Mouse (Mus musculus) ES-Bruce4 (cell line): ENCODE results near the gene Utp11. TPM values are rescaled to one million over a fixed set of nuclear protein-coding genes. Genes with fewer than 3 reads are reported as not detected.

Experiments used
- H3K27ac ChIP-seq: 2 replicates; pipeline ENCODE4 v1.5.1; 2012; ENCODE audit warnings: low read length, inconsistent platforms; ENCODE audit not compliant: insufficient read depth
- H3K27me3 ChIP-seq: 2 replicates; pipeline ENCODE4 v1.6.1; 2012; ENCODE audit warnings: mild to moderate bottlenecking, low read length, inconsistent platforms; ENCODE audit not compliant: control insufficient read depth, poor library complexity, insufficient read depth, severe bottlenecking
- H3K36me3 ChIP-seq: 2 replicates; pipeline ENCODE4 v1.6.1; 2012; ENCODE audit warnings: inconsistent platforms, mild to moderate bottlenecking, low read length, moderate library complexity; ENCODE audit not compliant: control insufficient read depth, poor library complexity, insufficient read depth, severe bottlenecking
- H3K4me1 ChIP-seq: one replicate; pipeline ENCODE4 v1.8.1; 2011; ENCODE audit warnings: low read length; ENCODE audit not compliant: control insufficient read depth, insufficient read depth
- H3K4me3 ChIP-seq: 2 replicates; pipeline ENCODE4 v1.5.1; 2011; ENCODE audit warnings: low read depth, mild to moderate bottlenecking, low read length
- H3K9ac ChIP-seq: 2 replicates; pipeline ENCODE4 v1.6.1; 2012; ENCODE audit warnings: low read depth, mild to moderate bottlenecking, inconsistent platforms; ENCODE audit not compliant: poor library complexity, severe bottlenecking
- H3K9me3 ChIP-seq: replicated peaks from 2 replicates; pipeline ENCODE4 v1.6.1; 2012; ENCODE audit warnings: mild to moderate bottlenecking, low read length, inconsistent platforms; ENCODE audit not compliant: control insufficient read depth, poor library complexity, insufficient read depth, severe bottlenecking
- CTCF ChIP-seq: IDR thresholded peaks from one replicate; pipeline ENCODE4 v1.8.1; 2011; ENCODE audit warnings: low read depth, low read length
- EP300 ChIP-seq: IDR thresholded peaks from 2 replicates; pipeline ENCODE4 v1.6.1; 2011; ENCODE audit warnings: low read depth, low read length; ENCODE audit not compliant: insufficient read depth
- POLR2A ChIP-seq: IDR thresholded peaks from one replicate; pipeline ENCODE4 v1.8.1; 2011; ENCODE audit warnings: low read length; ENCODE audit not compliant: insufficient read depth
- polyA plus RNA-seq: library from polyadenylated mRNA; stranded (reverse); fragments of >200 nt; gene quantifications from 2 replicates; pipeline ENCODE4 v1.2.4, GENCODE M21; 2011; ENCODE audit warnings: low read depth; ENCODE audit not compliant: missing spikeins, insufficient read depth, insufficient read length

The Utp11 gene
- polyA plus RNA-seq, 1 experiment: 56.9 TPM

- TF ChIP-seq POLR2A (no peak), CTCF (no peak), EP300 (peak; percentile 60; the same call in 1 of the 2 replicates)
- H3K27ac ChIP-seq: no peak overlapping the region
- peak overlapping the region; percentile 72 for H3K4me3 ChIP-seq
- H3K36me3 ChIP-seq: no peaks in the 10 kb centered on the region
- no peaks in the 10 kb centered on the region for H3K9me3 ChIP-seq
- H3K27me3 ChIP-seq: no peaks in the 10 kb centered on the region
- peak overlapping the region; percentile 85 for H3K9ac ChIP-seq
- H3K4me1 ChIP-seq: peaks cover 10% of the 10 kb centered on the region
Measured at GRCm38 (mm10) chr4:124701052-124701845, 7.8 kb upstream of the Utp11 start.

- Histone ChIP-seq H3K9me3 (no peaks in the 10 kb centered on the region), H3K27me3 (no peaks in the 10 kb centered on the region), H3K9ac (peak within 1 kb of the TSS; percentile 85), H3K27ac (peak within 1 kb of the TSS; percentile 28; the same call in 1 of the 2 replicates), H3K4me3 (peak within 1 kb of the TSS; percentile 80), H3K4me1 (peaks cover 10% of the 10 kb centered on the region), H3K36me3 (no peaks in the 10 kb centered on the region)
- no peak for TF ChIP-seq CTCF
- 0 out of 2 replicates have a peak, but pooled peaks have one; percentile 35 for TF ChIP-seq EP300
Measured at GRCm38 (mm10) chr4:124700248-124700971, 7.0 kb upstream of the Utp11 start, which contains the start of gene Fhl3. Fhl3 (plus strand) TSS chr4:124700701.

- peaks cover 10% of the 10 kb centered on the region for H3K4me1 ChIP-seq
- TF ChIP-seq CTCF: no peak
- H3K27me3 ChIP-seq: no peaks in the 10 kb centered on the region
- 0 out of 2 replicates have a peak overlapping the region, but pooled peaks have one; percentile 80 for H3K4me3 ChIP-seq
- peak overlapping the region; percentile 7; the same call in 1 of the 2 replicates for H3K9ac ChIP-seq
- H3K9me3 ChIP-seq: no peaks in the 10 kb centered on the region
- H3K27ac ChIP-seq: peak overlapping the region; percentile 28; the same call in 1 of the 2 replicates
- H3K36me3 ChIP-seq: no peaks in the 10 kb centered on the region
Measured at GRCm38 (mm10) chr4:124699791-124700190, 6.4 kb upstream of the Utp11 start.

- peaks cover 4% of the 10 kb centered on the region for H3K4me1 ChIP-seq
- TF ChIP-seq EP300 (no peak), CTCF (no peak), POLR2A (no peak)
- H3K27me3 ChIP-seq: no peaks in the 10 kb centered on the region
- no peaks in the 10 kb centered on the region for H3K9me3 ChIP-seq
- H3K9ac ChIP-seq: peak overlapping the region; percentile 56
- H3K4me3 ChIP-seq: peak overlapping the region; percentile 17
- peak overlapping the region; percentile 18; the same call in 1 of the 2 replicates for H3K27ac ChIP-seq
- no peaks in the 10 kb centered on the region for H3K36me3 ChIP-seq
Measured at GRCm38 (mm10) chr4:124695786-124696516, 2.6 kb upstream of the Utp11 start.

- no peak overlapping the region for H3K4me3 ChIP-seq
- H3K27me3 ChIP-seq: no peaks in the 10 kb centered on the region
- peaks cover 1% of the 10 kb centered on the region for H3K4me1 ChIP-seq
- no peaks in the 10 kb centered on the region for H3K36me3 ChIP-seq
- no peak overlapping the region for H3K9ac ChIP-seq
- H3K27ac ChIP-seq: no peak overlapping the region
- H3K9me3 ChIP-seq: no peaks in the 10 kb centered on the region
- TF ChIP-seq POLR2A: no peak
- no peak for TF ChIP-seq EP300
- TF ChIP-seq CTCF: no peak
Measured at GRCm38 (mm10) chr4:124694572-124694971, 1.2 kb upstream of the Utp11 start.
